Mouse (Mus musculus): ENCODE measurements at regions not wholly inside any gene's neighbourhood (a gene's known extent, or its start where the extent isn't known, plus 50 kb on each side); places are given as distances from the start of the nearest gene placed in this dataset.

DNA sequence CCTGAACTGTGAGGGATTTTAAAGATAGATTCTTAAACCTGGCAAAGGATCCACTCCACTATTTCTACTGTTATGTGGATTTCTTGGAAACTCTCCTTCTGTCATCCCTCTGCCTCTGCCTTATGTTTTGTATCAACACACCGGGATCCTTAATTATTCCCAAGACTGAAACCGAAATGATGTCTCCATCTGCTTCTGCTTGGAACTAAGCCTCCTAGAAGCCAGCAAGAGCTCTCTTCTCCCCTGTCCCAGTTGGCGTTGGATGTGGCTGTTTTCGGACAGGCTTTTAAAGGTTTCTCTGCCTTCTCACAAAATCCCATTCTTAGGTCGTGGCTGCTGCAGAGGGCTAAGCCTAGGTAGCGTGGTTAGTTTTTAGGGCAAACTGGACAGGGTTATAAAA, 131.1 kb upstream of the Cdh6 start:
- TF ChIP-seq CTCF (conservative IDR thresholded peaks at IDR 0.05; ENCODE audit: low read length) (no peak), NANOG (IDR thresholded peaks at IDR 0.05; ENCODE audit: borderline replicate concordance, low read length) (no peak), POU5F1 (IDR thresholded peaks at IDR 0.05; ENCODE audit: borderline replicate concordance, low read length) (no peak)
